Mouse (Mus musculus): ENCODE measurements around the gene D16Ertd472e. TPM values are rescaled to one million over a fixed set of nuclear protein-coding genes. Genes with fewer than 3 reads are reported as not detected.

The D16Ertd472e gene
- 9.1 and 13.6 TPM in 2 replicates for polyA plus RNA-seq (2016; fragmentation: Nextera tagmentation; extraction: Ambion mirVana)

DNA sequence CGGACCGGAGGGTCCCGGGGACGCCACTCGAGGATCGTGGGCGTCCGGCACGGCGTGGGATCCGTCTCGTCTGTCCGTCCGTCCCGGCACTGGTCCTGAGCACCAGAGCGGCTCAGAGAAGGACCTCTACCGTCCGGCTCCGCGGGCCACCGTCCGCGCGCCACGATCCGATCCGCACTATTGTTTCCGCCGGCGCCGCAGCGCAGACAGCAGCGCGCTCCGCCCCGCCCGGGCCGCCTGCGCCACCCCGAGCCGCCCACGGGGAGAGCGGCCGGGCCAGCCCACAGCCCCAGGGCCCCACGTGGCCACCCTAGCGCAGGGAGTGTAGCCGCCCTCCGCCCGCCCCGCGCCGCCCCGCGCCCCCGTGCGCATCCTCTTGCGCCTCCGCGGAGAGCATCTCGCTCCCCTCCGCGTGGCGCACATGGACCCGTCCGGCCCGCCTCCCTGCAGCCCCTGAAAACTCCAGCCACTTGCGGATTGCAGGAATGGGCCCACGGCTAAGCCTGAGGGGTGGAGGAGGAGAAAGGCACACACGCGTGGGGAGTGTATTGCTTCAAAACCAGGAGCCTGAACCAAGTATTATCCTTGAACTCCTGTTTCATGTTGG lies at the start of gene D16Ertd472e:
Gene D16Ertd472e, minus strand, starts transcription at position 231 of the 607 bp plus-strand sequence.
- DNase-seq (ENCODE audit: low spot score) = peak; percentile 89
- WGBS = under 1% methylated on average over 67 of the region's 70 CpGs
- no peaks in the 10 kb centered on the region; the same call in 1 of the 2 replicates for H3K36me3 ChIP-seq
- H3K9me3 ChIP-seq = no peaks in the 10 kb centered on the region
- H3K4me1 ChIP-seq = peaks cover 12% of the 10 kb centered on the region; the same call in 1 of the 2 replicates
- H3K27ac ChIP-seq = peak within 1 kb of the TSS; percentile 94
- peak within 1 kb of the TSS; percentile 86 for H3K4me3 ChIP-seq
- no peaks in the 10 kb centered on the region for H3K27me3 ChIP-seq (ENCODE audit: insufficient read depth, poor library complexity, severe bottlenecking)

DNA sequence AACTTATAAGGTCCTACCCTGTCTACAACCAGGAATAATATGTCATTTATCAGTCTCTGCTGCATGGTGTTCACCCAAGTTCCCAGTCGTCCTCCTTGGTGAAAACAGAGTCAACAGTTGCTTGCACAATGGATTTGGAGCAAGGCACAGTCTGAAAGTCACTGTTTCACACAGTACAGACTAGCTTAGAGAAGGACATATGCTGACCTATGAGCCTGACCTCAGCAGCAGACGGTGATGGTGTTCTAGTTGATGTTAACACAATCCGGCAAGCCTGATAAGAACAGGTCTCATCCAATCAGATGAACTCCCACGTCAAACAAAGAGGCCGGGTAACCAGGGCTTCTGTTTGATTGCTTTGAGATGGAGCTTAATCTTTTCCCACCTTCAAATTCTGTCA lies 46.2 kb upstream of the D16Ertd472e start:
- H3K4me1 ChIP-seq = peaks cover 8% of the 10 kb centered on the region
- 38% methylated on average over 5 of the region's 5 CpGs for WGBS

GRCm38 (mm10) chr16:78619386-78619785 lies 42.9 kb upstream of the D16Ertd472e start:
- WGBS = 52% methylated on average over 5 of the region's 5 CpGs

More for the DNA sequence above, 46.2 kb upstream of the D16Ertd472e start:
- no peaks in the 10 kb centered on the region for H3K9me3 ChIP-seq
- DNase-seq (ENCODE audit: low spot score) = peak; percentile 28
- H3K4me3 ChIP-seq = no peak overlapping the region
- H3K36me3 ChIP-seq = no peaks in the 10 kb centered on the region
- no peak overlapping the region for H3K27ac ChIP-seq
- H3K27me3 ChIP-seq (ENCODE audit: insufficient read depth, poor library complexity, severe bottlenecking) = no peaks in the 10 kb centered on the region

GRCm38 (mm10) chr16:78617757-78618532 lies 41.4 kb upstream of the D16Ertd472e start:
- DNase-seq (ENCODE audit: low spot score) = peak; percentile 60

More at GRCm38 (mm10) chr16:78619386-78619785, 42.9 kb upstream of the D16Ertd472e start:
- Histone ChIP-seq H3K9me3 (no peaks in the 10 kb centered on the region), H3K4me3 (no peak overlapping the region), H3K27me3 (ENCODE audit: insufficient read depth, poor library complexity, severe bottlenecking) (no peaks in the 10 kb centered on the region), H3K27ac (no peak overlapping the region), H3K4me1 (peaks cover 8% of the 10 kb centered on the region), H3K36me3 (no peaks in the 10 kb centered on the region)
- peak; percentile 75 for DNase-seq (ENCODE audit: low spot score)

DNA sequence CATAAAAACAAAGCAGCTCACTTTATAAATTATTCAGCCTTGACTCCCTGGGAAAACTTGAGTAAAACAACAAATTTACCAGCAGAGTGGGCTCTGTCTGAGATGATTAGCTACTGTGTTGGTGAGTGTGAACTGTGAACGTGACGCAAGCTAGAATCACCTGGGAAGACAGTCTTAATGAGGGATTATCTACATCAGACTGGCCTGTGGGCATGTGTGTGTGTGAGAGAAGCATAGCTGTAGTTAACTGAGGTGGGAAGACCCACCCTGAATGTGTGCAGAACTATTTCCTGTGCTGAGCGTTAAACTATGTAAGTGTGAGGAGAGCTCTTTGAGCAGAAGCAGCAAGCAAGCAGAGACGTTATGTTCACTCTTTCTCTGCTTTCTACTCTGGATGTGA lies 29.7 kb upstream of the D16Ertd472e start:
- H3K9me3 ChIP-seq = peaks cover 8% of the 10 kb centered on the region
- no peak for DNase-seq (ENCODE audit: low spot score)
- 58% methylated on average over 4 of the region's 4 CpGs for WGBS
- no peak overlapping the region for H3K4me3 ChIP-seq
- peaks cover 4% of the 10 kb centered on the region; the same call in 1 of the 2 replicates for H3K36me3 ChIP-seq
- no peak overlapping the region for H3K27ac ChIP-seq
- H3K27me3 ChIP-seq (ENCODE audit: insufficient read depth, poor library complexity, severe bottlenecking) = no peaks in the 10 kb centered on the region
- H3K4me1 ChIP-seq = no peaks in the 10 kb centered on the region

More at GRCm38 (mm10) chr16:78617757-78618532, 41.4 kb upstream of the D16Ertd472e start:
- no peaks in the 10 kb centered on the region for H3K36me3 ChIP-seq
- H3K27ac ChIP-seq = no peak overlapping the region
- H3K9me3 ChIP-seq = no peaks in the 10 kb centered on the region
- 91% methylated on average over 11 of the region's 11 CpGs for WGBS
- H3K4me1 ChIP-seq = peaks cover 8% of the 10 kb centered on the region
- no peak overlapping the region for H3K4me3 ChIP-seq
- no peaks in the 10 kb centered on the region for H3K27me3 ChIP-seq (ENCODE audit: insufficient read depth, poor library complexity, severe bottlenecking)

- no peak overlapping the region for H3K27ac ChIP-seq
- peaks cover 4% of the 10 kb centered on the region; the same call in 1 of the 2 replicates for H3K36me3 ChIP-seq
- no peak for DNase-seq (ENCODE audit: low spot score)
- peaks cover 8% of the 10 kb centered on the region for H3K9me3 ChIP-seq
- no peaks in the 10 kb centered on the region for H3K4me1 ChIP-seq
- H3K4me3 ChIP-seq = no peak overlapping the region
- H3K27me3 ChIP-seq (ENCODE audit: insufficient read depth, poor library complexity, severe bottlenecking) = no peaks in the 10 kb centered on the region
- WGBS = 93% methylated on average over 1 of the region's 1 CpGs
These were observed 22.4 kb upstream of the D16Ertd472e start for GRCm38 (mm10) chr16:78598919-78599318.

DNA sequence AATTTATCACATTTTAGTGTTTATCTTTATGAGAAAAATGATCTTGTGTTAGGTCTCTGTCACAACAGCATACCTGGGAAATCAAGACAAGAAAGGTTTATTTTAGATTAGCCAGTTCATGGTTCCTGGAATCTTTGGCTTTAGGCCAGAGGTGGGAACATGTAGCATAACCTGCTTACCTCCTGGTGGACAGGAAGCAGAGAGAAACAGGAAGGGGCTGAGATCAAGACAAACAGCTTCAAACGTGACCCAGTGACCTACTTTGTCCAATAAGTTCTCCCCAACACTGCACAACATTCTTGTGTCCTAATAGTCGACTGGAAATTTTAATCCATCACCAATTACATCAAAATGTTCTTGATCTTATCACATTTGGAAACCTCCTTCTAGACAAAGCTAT lies 19.9 kb upstream of the D16Ertd472e start:
- 64% methylated on average over 2 of the region's 2 CpGs for WGBS
- H3K4me1 ChIP-seq = no peaks in the 10 kb centered on the region
- H3K27me3 ChIP-seq (ENCODE audit: insufficient read depth, poor library complexity, severe bottlenecking) = no peaks in the 10 kb centered on the region
- no peak overlapping the region for H3K4me3 ChIP-seq
- H3K9me3 ChIP-seq = no peaks in the 10 kb centered on the region
- H3K36me3 ChIP-seq = no peaks in the 10 kb centered on the region
- DNase-seq (ENCODE audit: low spot score) = no peak
- no peak overlapping the region for H3K27ac ChIP-seq

- H3K27ac ChIP-seq = no peak overlapping the region
- H3K4me3 ChIP-seq = no peak overlapping the region
- WGBS = 90% methylated on average over 7 of the region's 7 CpGs
- H3K36me3 ChIP-seq = no peaks in the 10 kb centered on the region
- H3K9me3 ChIP-seq = no peaks in the 10 kb centered on the region
- no peak for DNase-seq (ENCODE audit: low spot score)
- H3K27me3 ChIP-seq (ENCODE audit: insufficient read depth, poor library complexity, severe bottlenecking) = no peaks in the 10 kb centered on the region
- no peaks in the 10 kb centered on the region for H3K4me1 ChIP-seq
These were observed 19.3 kb upstream of the D16Ertd472e start for GRCm38 (mm10) chr16:78595821-78596220.

GRCm38 (mm10) chr16:78594154-78594553 lies 17.6 kb upstream of the D16Ertd472e start:
- H3K4me3 ChIP-seq = no peak overlapping the region
- H3K4me1 ChIP-seq = no peaks in the 10 kb centered on the region
- 68% methylated on average over 3 of the region's 3 CpGs for WGBS
- no peaks in the 10 kb centered on the region for H3K9me3 ChIP-seq
- no peaks in the 10 kb centered on the region for H3K27me3 ChIP-seq (ENCODE audit: insufficient read depth, poor library complexity, severe bottlenecking)
- H3K27ac ChIP-seq = no peak overlapping the region
- DNase-seq (ENCODE audit: low spot score) = no peak
- H3K36me3 ChIP-seq = no peaks in the 10 kb centered on the region

DNA sequence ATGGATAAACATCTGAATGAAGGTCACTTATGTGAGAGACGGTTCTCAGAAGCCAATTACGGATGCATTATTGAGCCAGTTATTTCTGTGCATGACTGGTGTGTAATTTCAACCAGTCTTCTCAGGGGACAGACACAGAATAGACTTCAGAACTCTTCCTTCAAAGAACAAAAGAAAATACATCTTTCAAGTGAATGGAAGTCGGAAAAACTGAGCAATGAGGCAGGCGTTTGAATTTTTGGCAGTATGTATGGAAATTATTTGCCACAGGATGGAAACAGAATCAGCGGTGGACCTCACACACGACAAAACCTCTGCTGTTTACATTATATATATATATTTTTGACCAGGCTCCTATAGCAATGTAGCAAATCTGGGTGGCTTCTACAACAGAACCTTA lies 14.6 kb upstream of the D16Ertd472e start:
- Histone ChIP-seq H3K27me3 (ENCODE audit: insufficient read depth, poor library complexity, severe bottlenecking) (no peaks in the 10 kb centered on the region), H3K9me3 (no peaks in the 10 kb centered on the region), H3K36me3 (no peaks in the 10 kb centered on the region), H3K4me1 (no peaks in the 10 kb centered on the region), H3K4me3 (no peak overlapping the region), H3K27ac (no peak overlapping the region)
- no peak for DNase-seq (ENCODE audit: low spot score)
- WGBS = 91% methylated on average over 6 of the region's 6 CpGs

DNA sequence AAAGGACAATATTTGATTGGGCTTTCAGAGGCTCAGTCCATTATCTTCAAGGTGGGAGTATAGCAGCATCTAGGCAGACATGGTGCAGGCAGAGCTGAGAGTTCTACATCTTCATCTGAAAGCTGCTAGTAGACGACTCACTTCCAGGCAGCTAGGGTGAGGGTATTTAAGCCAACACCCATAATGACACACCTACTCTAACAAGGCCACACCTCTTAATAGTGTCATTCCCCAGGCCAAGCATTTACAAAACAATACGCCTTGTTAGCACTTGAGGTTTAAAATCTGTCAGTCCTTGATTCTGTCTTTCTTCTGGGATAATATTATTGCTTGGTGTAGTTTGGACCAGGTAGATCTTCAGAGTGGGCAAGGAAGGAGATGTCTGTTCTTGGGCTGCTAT lies 12.3 kb upstream of the D16Ertd472e start:
- DNase-seq (ENCODE audit: low spot score) = no peak
- H3K4me3 ChIP-seq = no peak overlapping the region
- H3K27me3 ChIP-seq (ENCODE audit: insufficient read depth, poor library complexity, severe bottlenecking) = no peaks in the 10 kb centered on the region
- H3K36me3 ChIP-seq = no peaks in the 10 kb centered on the region
- no peaks in the 10 kb centered on the region for H3K9me3 ChIP-seq
- H3K4me1 ChIP-seq = 0 out of 2 replicates have a peak, but pooled peaks cover 6% of the 10 kb centered on the region
- 66% methylated on average over 2 of the region's 2 CpGs for WGBS
- no peak overlapping the region for H3K27ac ChIP-seq

- no peak overlapping the region for H3K27ac ChIP-seq
- no peak overlapping the region for H3K4me3 ChIP-seq
- H3K36me3 ChIP-seq = no peaks in the 10 kb centered on the region
- H3K27me3 ChIP-seq (ENCODE audit: insufficient read depth, poor library complexity, severe bottlenecking) = no peaks in the 10 kb centered on the region
- 63% methylated on average over 7 of the region's 7 CpGs for WGBS
- no peak for DNase-seq (ENCODE audit: low spot score)
- peaks cover 11% of the 10 kb centered on the region; the same call in 1 of the 2 replicates for H3K4me1 ChIP-seq
- no peaks in the 10 kb centered on the region for H3K9me3 ChIP-seq
These were observed 10.1 kb upstream of the D16Ertd472e start for GRCm38 (mm10) chr16:78586621-78587020.

Measured in heart, embryonic 10.5 days (tissue).